Mouse (Mus musculus) liver, embryonic 16.5 days (tissue): ENCODE results near the gene Camk1d. TPM values are rescaled to one million over a fixed set of nuclear protein-coding genes. Genes with fewer than 3 reads are reported as not detected.

Experiments
- ATAC-seq: fragments of 200-750 bp; cut with Nextera tagmentation; 2 replicates; pipeline ENCODE4 v1.8.0; 2017; ENCODE audit warnings: low read depth, mild to moderate bottlenecking, moderate number of reproducible peaks, moderate library complexity
- H3K27ac ChIP-seq: fragments of 300-500 bp; sonication (generic); 2 replicates; pipeline ENCODE4 v1.5.1; 2014; ENCODE audit warnings: mild to moderate bottlenecking, low read length
- H3K27me3 ChIP-seq: fragments of 300-500 bp; sonication (generic); 2 replicates; pipeline ENCODE4 v1.6.1; 2014; ENCODE audit warnings: low read depth, low read length, mixed read lengths; ENCODE audit not compliant: control insufficient read depth, insufficient read depth
- H3K36me3 ChIP-seq: fragments of 300-500 bp; sonication (generic); 2 replicates; pipeline ENCODE4 v1.6.1; 2014; ENCODE audit warnings: mild to moderate bottlenecking; ENCODE audit not compliant: control insufficient read depth, insufficient read depth
- H3K4me1 ChIP-seq: fragments of 300-500 bp; sonication (generic); 2 replicates; pipeline ENCODE4 v1.6.1; 2014; ENCODE audit warnings: low read depth, low read length, mixed read lengths; ENCODE audit not compliant: control insufficient read depth
- H3K4me2 ChIP-seq: fragments of 300-500 bp; sonication (generic); 2 replicates; pipeline ENCODE4 v1.6.1; 2014; ENCODE audit warnings: low read depth, low read length, mixed read lengths
- H3K4me3 ChIP-seq: fragments of 300-500 bp; sonication (generic); 2 replicates; pipeline ENCODE4 v1.5.1; 2014; ENCODE audit warnings: low read depth, mild to moderate bottlenecking, low read length
- H3K9ac ChIP-seq: fragments of 300-500 bp; sonication (generic); 2 replicates; pipeline ENCODE4 v1.6.1; 2014; ENCODE audit warnings: low read depth, low read length
- H3K9me3 ChIP-seq: fragments of 300-500 bp; sonication (generic); replicated peaks from 2 replicates; pipeline ENCODE4 v1.6.1; 2016; ENCODE audit warnings: low read length; ENCODE audit not compliant: control insufficient read depth
- WGBS: fragments of 180-500 bp; shearing (Covaris S2); extraction: QIAGEN DNeasy Blood & Tissue Kit; methylation state at CpG from one replicate; pipeline ENCODE4 v1.1.7; 2014; ENCODE audit not compliant: insufficient replicate concordance; 5-methylcytosine and 5-hydroxymethylcytosine counted together
- polyA plus RNA-seq: library from polyadenylated mRNA; unstranded; fragments of >200 nt; fragmentation: Nextera tagmentation; extraction: Ambion mirVana; gene quantifications from 2 replicates; pipeline ENCODE4 v1.2.1, GENCODE M21; 2015

Gene Camk1d
- polyA plus RNA-seq, 1 experiment from 2014 or later: 1.3 TPM

DNA sequence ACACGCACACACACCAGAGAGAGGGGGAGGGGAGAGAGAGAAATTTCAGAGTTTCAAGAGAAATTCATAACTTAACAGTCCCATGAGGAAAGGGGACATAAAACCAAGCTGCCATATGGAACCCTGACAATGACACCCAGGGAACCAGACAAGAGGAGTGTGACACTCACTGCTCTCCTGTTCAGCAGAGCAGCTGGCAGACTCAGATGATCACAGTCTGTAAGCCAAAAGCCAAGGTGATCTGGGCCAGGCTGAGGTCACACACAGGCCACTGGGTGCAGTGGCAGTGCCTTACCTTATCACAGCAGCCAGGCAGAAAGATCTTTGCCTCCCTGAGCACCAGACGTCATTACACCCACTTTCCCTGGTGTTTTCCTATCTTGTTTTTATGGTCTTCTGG lies 258.2 kb downstream of the Camk1d start:
- H3K4me2 ChIP-seq: no peak overlapping the region
- no peaks in the 10 kb centered on the region for H3K27me3 ChIP-seq
- H3K27ac ChIP-seq: no peak overlapping the region
- no peak overlapping the region for H3K4me3 ChIP-seq
- no peaks in the 10 kb centered on the region for H3K9me3 ChIP-seq
- 0 out of 2 replicates have a peak, but pooled peaks have one; percentile 41 for ATAC-seq
- H3K9ac ChIP-seq: no peak overlapping the region
- H3K4me1 ChIP-seq: no peaks in the 10 kb centered on the region
- WGBS: 35% methylated on average over 2 of the region's 2 CpGs
- no peaks in the 10 kb centered on the region for H3K36me3 ChIP-seq

DNA sequence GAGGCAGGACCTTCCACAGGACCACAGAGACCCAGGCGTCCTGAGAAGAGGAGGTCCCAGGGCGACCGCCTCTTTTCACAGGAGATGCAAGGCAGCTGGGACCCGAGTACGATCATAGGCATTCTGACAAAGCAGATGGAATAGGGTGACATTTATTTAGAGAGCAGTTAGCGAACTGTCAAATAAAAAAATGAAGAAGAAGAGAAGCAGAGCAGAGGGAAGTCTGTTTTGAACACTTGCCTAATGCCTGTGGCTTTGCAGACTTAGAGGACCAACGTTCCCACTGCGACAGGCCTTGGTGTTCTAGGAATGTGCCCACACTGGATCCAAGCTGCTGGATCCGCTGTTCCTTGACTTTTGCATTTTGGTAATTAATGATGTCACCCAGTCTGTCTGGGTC lies 259.5 kb downstream of the Camk1d start:
- no peak overlapping the region for H3K27ac ChIP-seq
- 64% methylated on average over 9 of the region's 9 CpGs for WGBS

GRCm38 (mm10) chr2:5451654-5452053 lies 262.7 kb downstream of the Camk1d start:
- Histone ChIP-seq H3K27me3 (no peaks in the 10 kb centered on the region), H3K4me2 (no peak overlapping the region), H3K9me3 (no peaks in the 10 kb centered on the region), H3K4me1 (no peaks in the 10 kb centered on the region), H3K36me3 (no peaks in the 10 kb centered on the region), H3K9ac (no peak overlapping the region), H3K27ac (no peak overlapping the region), H3K4me3 (no peak overlapping the region)
- 80% methylated on average over 2 of the region's 2 CpGs for WGBS
- ATAC-seq: no peak

More for the DNA sequence above, 259.5 kb downstream of the Camk1d start:
- no peak for ATAC-seq
- H3K9me3 ChIP-seq: no peaks in the 10 kb centered on the region
- H3K27me3 ChIP-seq: no peaks in the 10 kb centered on the region
- H3K4me2 ChIP-seq: no peak overlapping the region
- no peak overlapping the region for H3K9ac ChIP-seq
- H3K36me3 ChIP-seq: no peaks in the 10 kb centered on the region
- H3K4me1 ChIP-seq: no peaks in the 10 kb centered on the region
- no peak overlapping the region for H3K4me3 ChIP-seq

DNA sequence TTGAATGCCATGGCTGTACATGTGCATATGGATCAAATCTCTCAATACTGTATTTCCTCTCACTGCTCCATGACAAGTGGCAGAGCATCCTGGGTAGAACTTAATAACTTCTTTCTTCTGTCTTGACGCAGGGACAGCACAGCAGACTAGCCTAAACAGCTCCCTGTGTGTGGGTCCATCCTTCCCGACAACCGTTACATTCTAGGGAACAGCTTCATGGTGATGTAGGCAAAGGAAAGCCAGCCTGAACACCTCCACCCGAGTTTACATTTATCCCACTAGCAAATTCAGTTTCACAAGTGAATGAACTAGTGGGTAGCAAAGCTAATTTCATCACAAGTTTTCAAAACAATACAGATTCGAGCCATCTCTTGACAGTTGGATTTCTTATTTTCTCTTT lies 269.0 kb downstream of the Camk1d start:
- WGBS: 66% methylated on average over 5 of the region's 5 CpGs
- H3K4me2 ChIP-seq: no peak overlapping the region
- no peak overlapping the region for H3K4me3 ChIP-seq
- H3K9me3 ChIP-seq: no peaks in the 10 kb centered on the region
- no peak overlapping the region for H3K27ac ChIP-seq
- H3K9ac ChIP-seq: no peak overlapping the region
- no peak for ATAC-seq
- no peaks in the 10 kb centered on the region for H3K36me3 ChIP-seq
- no peaks in the 10 kb centered on the region for H3K27me3 ChIP-seq
- no peaks in the 10 kb centered on the region for H3K4me1 ChIP-seq

DNA sequence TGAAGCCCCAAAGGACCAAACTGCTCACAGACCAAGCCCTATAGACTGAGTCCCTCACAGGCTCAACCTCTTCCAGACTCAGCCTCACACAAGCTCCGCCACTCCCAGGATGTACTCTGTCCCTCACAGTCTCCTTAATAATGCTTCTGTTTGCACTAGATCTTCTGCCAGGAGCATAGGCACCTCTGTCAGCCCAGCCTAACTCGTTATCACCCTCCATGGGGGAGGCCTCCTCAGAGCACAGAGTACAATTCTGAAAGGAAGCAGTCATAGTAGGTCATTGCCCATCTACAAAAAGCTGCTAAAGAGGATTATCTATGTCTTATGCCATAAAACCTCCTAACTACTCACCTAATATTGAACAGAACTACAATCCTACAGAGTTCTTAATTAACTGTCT lies 276.6 kb downstream of the Camk1d start:
- H3K9me3 ChIP-seq: no peaks in the 10 kb centered on the region
- H3K4me1 ChIP-seq: no peaks in the 10 kb centered on the region
- no peak overlapping the region for H3K27ac ChIP-seq
- H3K9ac ChIP-seq: no peak overlapping the region
- no peaks in the 10 kb centered on the region for H3K27me3 ChIP-seq
- no peaks in the 10 kb centered on the region for H3K36me3 ChIP-seq
- H3K4me2 ChIP-seq: no peak overlapping the region
- H3K4me3 ChIP-seq: no peak overlapping the region
- no peak for ATAC-seq
- WGBS: 38% methylated on average over 2 of the region's 2 CpGs

DNA sequence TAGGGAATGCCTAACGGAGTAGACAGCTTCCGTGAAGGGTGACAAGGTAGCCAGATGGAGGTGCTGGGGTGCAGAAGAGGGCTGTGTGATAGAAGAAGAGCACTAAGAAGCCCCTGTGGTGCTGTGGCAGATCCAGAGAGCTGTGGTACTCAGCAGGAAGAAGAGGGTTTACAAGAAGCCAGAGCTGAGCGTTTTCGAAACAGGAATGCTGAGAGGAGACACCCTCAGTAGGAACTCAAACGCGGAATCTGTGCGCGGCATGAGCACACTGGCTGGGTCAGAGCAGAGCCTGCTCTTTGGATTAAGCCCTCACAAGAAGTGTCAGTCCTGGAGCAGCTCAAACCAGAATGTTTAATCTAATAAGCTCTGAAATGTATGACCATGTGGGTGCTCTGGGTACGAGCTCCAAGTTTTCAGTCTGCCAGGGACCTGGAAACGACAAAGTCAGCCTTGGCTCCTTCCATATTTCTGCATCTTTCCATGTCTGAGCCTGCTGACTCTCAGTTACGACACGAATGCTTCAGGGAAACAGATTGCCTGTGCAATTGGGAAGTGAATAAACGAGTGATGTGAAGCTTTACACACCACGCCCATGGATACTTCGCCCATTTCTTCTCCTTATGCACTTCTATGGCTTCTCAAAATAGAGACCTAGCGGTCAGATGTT lies 278.6 kb downstream of the Camk1d start:
- H3K27me3 ChIP-seq: no peaks in the 10 kb centered on the region
- H3K36me3 ChIP-seq: no peaks in the 10 kb centered on the region
- ATAC-seq: no peak
- H3K4me2 ChIP-seq: no peak overlapping the region
- no peak overlapping the region for H3K27ac ChIP-seq
- WGBS: 56% methylated on average over 16 of the region's 16 CpGs
- H3K9ac ChIP-seq: no peak overlapping the region
- H3K9me3 ChIP-seq: no peaks in the 10 kb centered on the region
- H3K4me1 ChIP-seq: no peaks in the 10 kb centered on the region
- no peak overlapping the region for H3K4me3 ChIP-seq

DNA sequence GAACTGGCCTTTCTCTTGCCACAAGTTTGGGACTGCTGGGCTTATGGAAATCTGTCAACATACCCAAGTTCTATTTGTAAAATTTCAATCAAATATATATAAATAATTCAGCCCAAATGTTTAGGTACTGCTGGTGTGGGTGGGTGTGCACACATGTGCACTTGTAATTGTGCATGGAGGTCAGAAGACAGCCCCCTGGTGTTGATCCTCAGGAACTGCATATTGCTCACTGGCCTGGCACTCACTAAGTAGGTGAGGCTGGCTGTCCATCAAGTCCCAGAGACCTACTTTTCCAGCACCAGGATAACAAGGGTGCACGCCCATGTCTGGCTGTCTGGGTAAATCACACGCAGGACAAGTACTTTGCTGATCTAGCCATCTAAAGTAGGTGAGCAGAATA lies 283.0 kb downstream of the Camk1d start:
- ATAC-seq: no peak
- Histone ChIP-seq H3K27me3 (no peaks in the 10 kb centered on the region), H3K27ac (no peak overlapping the region), H3K36me3 (no peaks in the 10 kb centered on the region), H3K4me3 (no peak overlapping the region), H3K9ac (no peak overlapping the region), H3K4me2 (no peak overlapping the region), H3K9me3 (no peaks in the 10 kb centered on the region), H3K4me1 (no peaks in the 10 kb centered on the region)
- 34% methylated on average over 2 of the region's 2 CpGs for WGBS

DNA sequence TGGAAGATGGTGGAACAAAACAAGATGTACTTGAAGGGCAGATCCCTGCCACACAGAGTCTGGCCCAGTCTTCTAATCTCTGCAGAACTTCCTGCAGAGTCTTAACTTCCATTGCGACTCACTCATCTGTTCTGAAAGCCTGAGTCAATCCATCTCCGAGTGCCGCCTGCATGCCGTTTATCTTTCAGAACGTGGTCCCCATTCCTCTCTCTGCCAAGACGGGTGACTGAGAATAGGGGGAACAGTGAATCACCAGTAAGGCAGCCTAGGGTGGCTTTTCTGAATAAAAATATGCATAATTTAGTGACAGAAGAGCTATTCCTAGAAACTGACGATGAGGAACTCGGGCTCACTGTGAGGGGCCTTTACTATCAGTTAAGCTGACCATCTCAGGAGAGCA lies 284.4 kb downstream of the Camk1d start:
- 43% methylated on average over 8 of the region's 8 CpGs for WGBS
- H3K27me3 ChIP-seq: no peaks in the 10 kb centered on the region
- no peaks in the 10 kb centered on the region for H3K36me3 ChIP-seq
- no peak overlapping the region for H3K27ac ChIP-seq
- H3K4me1 ChIP-seq: no peaks in the 10 kb centered on the region
- H3K4me2 ChIP-seq: no peak overlapping the region
- no peak overlapping the region for H3K9ac ChIP-seq
- no peaks in the 10 kb centered on the region for H3K9me3 ChIP-seq
- ATAC-seq: no peak
- H3K4me3 ChIP-seq: no peak overlapping the region

DNA sequence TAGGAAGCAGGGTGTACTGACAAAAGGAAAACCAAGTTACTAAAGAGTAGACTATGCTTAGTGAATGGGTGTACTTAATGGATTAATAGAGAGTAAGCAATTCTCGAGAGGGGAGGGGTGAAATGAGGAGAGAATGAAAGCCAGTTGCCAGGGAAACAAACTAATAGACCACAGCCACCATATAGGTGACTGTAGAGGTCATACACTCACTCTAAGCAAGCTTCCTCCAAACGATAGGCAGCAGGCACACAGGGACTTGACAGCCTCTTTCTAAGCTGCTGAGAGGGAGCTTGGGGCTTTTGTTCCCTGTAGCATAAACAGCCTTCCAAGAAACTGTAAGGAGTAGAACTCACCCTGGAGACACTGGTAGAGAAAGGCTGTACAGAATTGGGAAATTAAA lies 288.2 kb downstream of the Camk1d start:
- H3K27ac ChIP-seq: no peak overlapping the region
- no peaks in the 10 kb centered on the region for H3K9me3 ChIP-seq
- no peak overlapping the region for H3K4me2 ChIP-seq
- no peak overlapping the region for H3K4me3 ChIP-seq
- no peak for ATAC-seq
- 24% methylated on average over 2 of the region's 2 CpGs for WGBS
- H3K9ac ChIP-seq: no peak overlapping the region
- H3K27me3 ChIP-seq: no peaks in the 10 kb centered on the region
- H3K36me3 ChIP-seq: no peaks in the 10 kb centered on the region
- no peaks in the 10 kb centered on the region for H3K4me1 ChIP-seq
